14 mouse cellular contexts compared by ENCODE assay signal in genomic region chr16:29861056-29861455, GRCm38 (mm10).
DNase-seq lines count a peak whose midpoint lies in the region; TF ChIP-seq lines count a peak whose summit lies in the region.
"Had no signal": no experiment of that assay in that cellular context is flagged by ENCODE, and none has a peak within 500 bp of the region (broad histone marks: within the 10 kb centered on the region; RNA-seq: fewer than 3 reads in every experiment).

No protein-coding gene starts in this region.

- no peak overlapping the region for H3K27ac ChIP-seq in gastrocnemius, adult 2 months
- H3K27ac ChIP-seq: heart, embryonic 10.5 days; kidney, postnatal 0 days; lung, embryonic 15.5 days; midbrain, embryonic 10.5 days; neural tube, embryonic 12.5 days had no signal

- peak; percentile 26 for DNase-seq in gastrocnemius, adult 2 months
- no peak for DNase-seq in gastrocnemius, postnatal 25 days
- peak; percentile 20 for DNase-seq in testis, postnatal 14 days (ENCODE audit: low spot score)
- DNase-seq in testis, postnatal 10 days (ENCODE audit: low spot score), result no peak
- DNase-seq in cerebellum, adult 9-10 months, result peak; percentile 71
- DNase-seq in c-Kit-positive CD71-positive TER-119-positive erythroid progenitor cells, embryonic 14.5 days (ENCODE audit: low spot score), result no peak
- no peak for DNase-seq in gastrocnemius, adult 18-20 months (ENCODE audit: low spot score)
- DNase-seq in left cerebral cortex, adult 11 months (ENCODE audit: low spot score), result no peak
- DNase-seq: liver had no signal

- no peak for TF ChIP-seq CTCF in gastrocnemius, adult 2 months (IDR thresholded peaks at IDR 0.05)

- no peak overlapping the region for H3K4me3 ChIP-seq in gastrocnemius, adult 2 months
- H3K4me3 ChIP-seq: heart, embryonic 10.5 days; lung, embryonic 15.5 days; midbrain, embryonic 10.5 days; neural tube, embryonic 12.5 days had no signal

- intact Hi-C loops in gastrocnemius, adult 2 months (cut with DNase I), result no loop called here

Comparison
In these comparisons a context has a peak if more than half of its experiments do, and no peak if none do; other contexts are left out.
1. DNase-seq: peak in gastrocnemius, adult 2 months (single experiment), testis, postnatal 14 days (single experiment) and cerebellum, adult 9-10 months (single experiment); none in gastrocnemius, postnatal 25 days (single experiment), testis, postnatal 10 days (single experiment), c-Kit-positive CD71-positive TER-119-positive erythroid progenitor cells, embryonic 14.5 days (single experiment), gastrocnemius, adult 18-20 months (single experiment) and left cerebral cortex, adult 11 months (single experiment).